Mouse (Mus musculus) embryonic fibroblast, embryonic 13.5 days (primary cell): Measurements from ENCODE around the gene Pmpca. TPM values are rescaled to one million over a fixed set of nuclear protein-coding genes. Genes with fewer than 3 reads are reported as not detected.

Experiments used
- H3K27ac ChIP-seq: 2 replicates; pipeline ENCODE4 v1.5.1; 2012; ENCODE audit warnings: low read length, control low read depth, inconsistent platforms; ENCODE audit not compliant: insufficient read depth
- H3K4me1 ChIP-seq: 2 replicates; pipeline ENCODE4 v1.6.1; 2011; ENCODE audit warnings: low read length; ENCODE audit not compliant: control insufficient read depth, insufficient read depth
- H3K4me3 ChIP-seq: 2 replicates; pipeline ENCODE4 v1.5.1; 2011; ENCODE audit warnings: mild to moderate bottlenecking, control low read depth, low read length; ENCODE audit not compliant: insufficient read depth
- CTCF ChIP-seq: IDR thresholded peaks from 2 replicates; pipeline ENCODE4 v1.5.1; 2011; ENCODE audit warnings: mild to moderate bottlenecking, control low read depth, low read length, moderate library complexity, borderline replicate concordance; ENCODE audit not compliant: insufficient read depth
- POLR2A ChIP-seq: IDR thresholded peaks from 2 replicates; pipeline ENCODE4 v1.6.1; 2011; ENCODE audit warnings: low read depth, mild to moderate bottlenecking, control low read depth, low read length, moderate library complexity
- polyA plus RNA-seq: library from polyadenylated mRNA; stranded (reverse); fragments of >200 nt; gene quantifications from 2 replicates; pipeline ENCODE4 v1.2.4, GENCODE M21; 2011; ENCODE audit warnings: low read depth; ENCODE audit not compliant: missing spikeins, insufficient read length

The Pmpca gene
- polyA plus RNA-seq, 1 experiment: 101 TPM

- TF ChIP-seq POLR2A: no peak
- no peak for TF ChIP-seq CTCF
- Histone ChIP-seq H3K4me3 (no peak overlapping the region), H3K27ac (no peak overlapping the region), H3K4me1 (no peaks in the 10 kb centered on the region)
Measured at GRCm38 (mm10) chr2:26423086-26423485, 33.9 kb downstream of the Pmpca start.

- Histone ChIP-seq H3K4me1 (no peaks in the 10 kb centered on the region), H3K4me3 (no peak overlapping the region), H3K27ac (no peak overlapping the region)
- TF ChIP-seq CTCF (no peak), POLR2A (no peak)
Measured at GRCm38 (mm10) chr2:26424541-26424940, 35.4 kb downstream of the Pmpca start.

GRCm38 (mm10) chr2:26429851-26430250 lies 40.7 kb downstream of the Pmpca start:
- Histone ChIP-seq H3K27ac (no peak overlapping the region), H3K4me1 (no peaks in the 10 kb centered on the region), H3K4me3 (no peak overlapping the region)
- TF ChIP-seq POLR2A (no peak), CTCF (no peak)

- no peak overlapping the region for H3K4me3 ChIP-seq
- H3K27ac ChIP-seq: no peak overlapping the region
- no peak for TF ChIP-seq POLR2A
- TF ChIP-seq CTCF: no peak
- H3K4me1 ChIP-seq: no peaks in the 10 kb centered on the region
Measured at GRCm38 (mm10) chr2:26434791-26435572, 45.8 kb downstream of the Pmpca start.

- no peak for TF ChIP-seq POLR2A
- Histone ChIP-seq H3K4me3 (no peak overlapping the region), H3K27ac (no peak overlapping the region), H3K4me1 (no peaks in the 10 kb centered on the region)
Measured at GRCm38 (mm10) chr2:26437221-26437620, 48.1 kb downstream of the Pmpca start.

- Histone ChIP-seq H3K4me3 (no peak overlapping the region), H3K4me1 (no peaks in the 10 kb centered on the region), H3K27ac (no peak overlapping the region)
- TF ChIP-seq POLR2A (no peak), CTCF (no peak)
Measured at GRCm38 (mm10) chr2:26438373-26438772, 49.2 kb downstream of the Pmpca start.

- TF ChIP-seq POLR2A: no peak
- no peak for TF ChIP-seq CTCF
- Histone ChIP-seq H3K4me3 (no peak overlapping the region), H3K27ac (no peak overlapping the region), H3K4me1 (no peaks in the 10 kb centered on the region)
Measured at GRCm38 (mm10) chr2:26439671-26440070, 50.5 kb downstream of the Pmpca start.

GRCm38 (mm10) chr2:26441261-26441660 lies 52.1 kb downstream of the Pmpca start:
- no peaks in the 10 kb centered on the region for H3K4me1 ChIP-seq
- no peak overlapping the region for H3K27ac ChIP-seq
- no peak overlapping the region for H3K4me3 ChIP-seq
- TF ChIP-seq POLR2A: no peak
- TF ChIP-seq CTCF: no peak

GRCm38 (mm10) chr2:26441688-26442087 lies 52.5 kb downstream of the Pmpca start:
- TF ChIP-seq CTCF (no peak), POLR2A (no peak)
- H3K27ac ChIP-seq: no peak overlapping the region
- H3K4me3 ChIP-seq: no peak overlapping the region
- no peaks in the 10 kb centered on the region for H3K4me1 ChIP-seq

GRCm38 (mm10) chr2:26442843-26443242 lies 53.7 kb downstream of the Pmpca start:
- H3K4me1 ChIP-seq: no peaks in the 10 kb centered on the region; the same call in 1 of the 2 replicates
- no peak overlapping the region for H3K27ac ChIP-seq
- H3K4me3 ChIP-seq: no peak overlapping the region
- TF ChIP-seq POLR2A: no peak
- TF ChIP-seq CTCF: no peak
